Mouse (Mus musculus): Measurements from ENCODE around the gene Serpinb1b.

Serpinb1b gene

GRCm38 (mm10) chr13:33091306-33091705, 12.9 kb downstream of the Serpinb1b start:
- no peak for DNase-seq (ENCODE audit: low spot score)

GRCm38 (mm10) chr13:33095575-33095974, 17.2 kb downstream of the Serpinb1b start:
- no peak for DNase-seq (ENCODE audit: low spot score)

GRCm38 (mm10) chr13:33105626-33106025, 27.3 kb downstream of the Serpinb1b start:
- DNase-seq (ENCODE audit: low spot score), result no peak

- no peak for DNase-seq (ENCODE audit: low spot score)
Measured at GRCm38 (mm10) chr13:33113054-33113453, 34.7 kb downstream of the Serpinb1b start.

GRCm38 (mm10) chr13:33137717-33138116, 59.3 kb downstream of the Serpinb1b start:
- no peak for DNase-seq (ENCODE audit: low spot score)

GRCm38 (mm10) chr13:33141435-33141834, 63.1 kb downstream of the Serpinb1b start:
- no peak for DNase-seq (ENCODE audit: low spot score)
